Mouse (Mus musculus) neutrophil, adult 5-6 weeks (primary cell): Measurements from ENCODE around the gene Nek6. TPM values are rescaled to one million over a fixed set of nuclear protein-coding genes. Genes with fewer than 3 reads are reported as not detected.

Experiments
- total RNA-seq: library from RNA; stranded (forward); fragments of 200-1000 nt; gene quantifications from 2 replicates; pipeline ENCODE4 v1.2.3, GENCODE M21; 2017

Nek6 gene
- total RNA-seq, 1 experiment from 2014 or later: 7.0 TPM

Other genes with a start within 250 kb of the Nek6 start
- gene Dennd1a, start 224.3 kb upstream of the Nek6 start, total RNA-seq: 23.1 and 35.3 TPM in 2 replicates
- not detected in 2 replicates for gene Lhx2, start 172.4 kb upstream of the Nek6 start, total RNA-seq
- gene Psmb7, start 132.4 kb downstream of the Nek6 start, total RNA-seq: 71.1 and 85.7 TPM in 2 replicates
- not detected in 2 replicates for gene Nr5a1, start 202.9 kb downstream of the Nek6 start, total RNA-seq